Mouse (Mus musculus): Measurements from ENCODE around the gene Ldlrad3. TPM values are rescaled to one million over a fixed set of nuclear protein-coding genes. Genes with fewer than 3 reads are reported as not detected.

The Ldlrad3 gene
- polyA plus RNA-seq, 1 experiment, result 3.7 TPM

DNA sequence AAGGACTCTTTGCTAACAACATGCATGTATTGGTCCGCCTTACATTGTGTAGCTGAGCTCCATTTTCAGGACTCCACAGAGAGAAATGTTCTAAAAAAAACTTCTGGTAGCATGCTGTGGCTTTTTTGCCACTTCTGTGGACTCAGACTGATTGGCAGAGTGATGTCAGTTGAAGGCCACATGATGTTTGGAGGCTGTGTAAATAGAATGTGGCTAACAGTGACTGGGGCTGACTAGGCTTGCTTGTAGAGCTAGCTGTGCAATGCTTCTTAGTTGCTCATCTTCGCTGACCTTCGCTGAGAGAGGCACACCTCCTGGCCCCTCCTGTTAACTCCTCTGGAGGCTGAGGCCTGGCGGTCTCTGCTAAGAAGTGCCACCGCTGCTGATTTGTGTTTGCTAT, 98.4 kb downstream of the Ldlrad3 start:
- H3K4me1 ChIP-seq (ENCODE audit: control insufficient read depth, insufficient read depth, low read length), result no peaks in the 10 kb centered on the region
- no peak overlapping the region for H3K4me3 ChIP-seq (replicated peaks; ENCODE audit: control insufficient read depth, low read depth, low read length)
- TF ChIP-seq POLR2A (IDR thresholded peaks at IDR 0.05; ENCODE audit: borderline replicate concordance, control insufficient read depth, low read depth, low read length), result no peak
- no peak for TF ChIP-seq CTCF (IDR thresholded peaks at IDR 0.05; ENCODE audit: control insufficient read depth, insufficient read depth, low read length)
- 95% methylated on average over 5 of the region's 5 CpGs for WGBS
- H3K27ac ChIP-seq (ENCODE audit: control insufficient read depth, insufficient read depth, low read depth, low read length, poor library complexity), result no peak overlapping the region

- no peaks in the 10 kb centered on the region for H3K4me1 ChIP-seq (ENCODE audit: control insufficient read depth, insufficient read depth, low read length)
- no peak overlapping the region for H3K27ac ChIP-seq (ENCODE audit: control insufficient read depth, insufficient read depth, low read depth, low read length, poor library complexity)
- no peak for TF ChIP-seq POLR2A (IDR thresholded peaks at IDR 0.05; ENCODE audit: borderline replicate concordance, control insufficient read depth, low read depth, low read length)
- TF ChIP-seq CTCF (IDR thresholded peaks at IDR 0.05; ENCODE audit: control insufficient read depth, insufficient read depth, low read length), result no peak
- WGBS, result 92% methylated on average over 23 of the region's 23 CpGs
- H3K4me3 ChIP-seq (replicated peaks; ENCODE audit: control insufficient read depth, low read depth, low read length), result no peak overlapping the region
Observed at GRCm38 (mm10) chr2:102086583-102086982, 99.6 kb downstream of the Ldlrad3 start.

- Histone ChIP-seq H3K4me3 (replicated peaks; ENCODE audit: control insufficient read depth, low read depth, low read length) (no peak overlapping the region), H3K27ac (ENCODE audit: control insufficient read depth, insufficient read depth, low read depth, low read length, poor library complexity) (no peak overlapping the region), H3K4me1 (ENCODE audit: control insufficient read depth, insufficient read depth, low read length) (no peaks in the 10 kb centered on the region)
- TF ChIP-seq POLR2A (IDR thresholded peaks at IDR 0.05; ENCODE audit: borderline replicate concordance, control insufficient read depth, low read depth, low read length) (no peak), CTCF (IDR thresholded peaks at IDR 0.05; ENCODE audit: control insufficient read depth, insufficient read depth, low read length) (no peak)
Observed at GRCm38 (mm10) chr2:102082782-102083181, 103.4 kb downstream of the Ldlrad3 start.

DNA sequence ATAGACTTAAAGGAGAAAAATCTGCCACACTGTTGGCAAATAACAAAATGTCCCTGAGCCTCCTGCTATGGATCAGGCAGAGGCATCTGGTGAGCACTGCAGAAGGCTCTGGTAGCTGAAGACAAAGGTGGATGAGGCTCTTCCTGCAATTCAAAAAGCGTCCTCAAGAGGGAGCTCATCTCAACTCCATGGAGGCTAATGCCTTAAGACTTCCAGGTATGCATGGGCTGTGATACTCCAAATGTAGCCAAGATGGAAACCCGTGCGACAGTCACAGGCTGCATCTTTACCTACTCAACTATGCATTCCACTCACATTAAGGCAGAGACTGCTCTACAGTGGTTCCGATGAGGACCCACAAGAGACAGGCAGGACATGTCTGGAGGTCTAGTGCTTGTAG, 108.6 kb downstream of the Ldlrad3 start:
- no peak overlapping the region for H3K4me3 ChIP-seq (replicated peaks; ENCODE audit: control insufficient read depth, low read depth, low read length)
- 58% methylated on average over 4 of the region's 4 CpGs for WGBS
- TF ChIP-seq POLR2A (IDR thresholded peaks at IDR 0.05; ENCODE audit: borderline replicate concordance, control insufficient read depth, low read depth, low read length) (no peak), CTCF (IDR thresholded peaks at IDR 0.05; ENCODE audit: control insufficient read depth, insufficient read depth, low read length) (peak; percentile 38; the same call in 1 of the 2 replicates)
- peaks cover 1% of the 10 kb centered on the region; the same call in 1 of the 2 replicates for H3K4me1 ChIP-seq (ENCODE audit: control insufficient read depth, insufficient read depth, low read length)
- H3K27ac ChIP-seq (ENCODE audit: control insufficient read depth, insufficient read depth, low read depth, low read length, poor library complexity), result no peak overlapping the region

GRCm38 (mm10) chr2:102076237-102076636, 109.9 kb downstream of the Ldlrad3 start:
- Histone ChIP-seq H3K27ac (ENCODE audit: control insufficient read depth, insufficient read depth, low read depth, low read length, poor library complexity) (no peak overlapping the region), H3K4me3 (replicated peaks; ENCODE audit: control insufficient read depth, low read depth, low read length) (no peak overlapping the region), H3K4me1 (ENCODE audit: control insufficient read depth, insufficient read depth, low read length) (peaks cover 1% of the 10 kb centered on the region; the same call in 1 of the 2 replicates)
- no peak for TF ChIP-seq CTCF (IDR thresholded peaks at IDR 0.05; ENCODE audit: control insufficient read depth, insufficient read depth, low read length)
- TF ChIP-seq POLR2A (IDR thresholded peaks at IDR 0.05; ENCODE audit: borderline replicate concordance, control insufficient read depth, low read depth, low read length), result no peak
- 81% methylated on average over 6 of the region's 6 CpGs for WGBS

DNA sequence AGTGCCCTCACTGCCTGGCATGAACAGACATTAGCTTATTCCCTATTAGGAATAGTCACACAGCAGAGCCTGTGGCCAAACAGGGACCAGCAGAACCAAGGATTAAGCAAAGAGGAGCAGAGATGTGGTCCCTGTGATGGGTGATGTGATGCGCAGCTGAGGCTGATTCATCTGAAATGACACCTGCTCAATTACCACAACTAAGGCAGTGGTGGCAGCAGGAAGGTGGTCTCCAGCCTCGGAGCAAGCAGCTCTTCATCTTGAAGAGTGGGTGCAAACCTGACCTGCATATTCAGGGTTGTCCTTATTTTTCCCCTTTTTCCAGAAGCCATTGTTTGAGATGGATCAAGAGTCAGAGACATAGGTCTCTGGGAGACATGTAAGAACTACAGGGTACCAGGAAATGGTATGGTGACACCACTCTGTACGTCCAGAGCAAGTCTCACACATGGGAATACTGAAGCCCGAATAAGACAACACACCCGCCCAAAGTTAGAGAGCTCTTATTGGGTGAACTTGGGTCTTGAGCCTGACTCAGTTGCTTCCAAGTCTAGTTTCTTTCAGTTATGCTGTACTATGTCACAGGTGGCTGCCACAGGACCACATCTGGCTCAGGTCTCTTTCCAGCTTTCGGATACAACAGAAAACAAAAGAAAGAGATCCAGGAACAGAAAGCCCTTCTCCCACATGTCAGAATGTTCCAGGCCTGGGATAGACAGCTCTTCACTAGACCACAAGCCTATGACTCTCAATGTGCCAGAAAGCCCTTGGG, 112.7 kb downstream of the Ldlrad3 start:
- H3K4me1 ChIP-seq (ENCODE audit: control insufficient read depth, insufficient read depth, low read length), result peaks cover 1% of the 10 kb centered on the region; the same call in 1 of the 2 replicates

DNA sequence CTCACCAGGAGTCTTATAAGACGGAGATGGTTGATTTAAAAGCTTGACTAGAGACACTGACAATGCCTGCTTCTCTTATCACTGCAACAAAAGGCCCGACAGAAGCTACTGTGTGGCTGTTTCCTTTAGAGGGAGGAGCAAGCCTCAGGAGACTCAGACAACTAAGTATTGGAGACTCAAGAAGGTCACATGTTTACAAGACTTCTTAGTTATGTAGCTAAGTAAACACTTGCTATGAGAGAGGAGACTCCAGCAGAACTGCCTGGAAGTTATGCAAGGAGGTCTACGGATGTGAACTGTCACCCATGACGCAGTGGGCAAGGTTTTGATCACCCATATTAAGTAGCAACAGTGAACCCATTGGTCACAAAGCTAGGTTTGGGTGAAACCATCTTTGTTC, 113.3 kb downstream of the Ldlrad3 start:
- Histone ChIP-seq H3K27ac (ENCODE audit: control insufficient read depth, insufficient read depth, low read depth, low read length, poor library complexity) (no peak overlapping the region), H3K4me1 (ENCODE audit: control insufficient read depth, insufficient read depth, low read length) (peaks cover 1% of the 10 kb centered on the region; the same call in 1 of the 2 replicates), H3K4me3 (replicated peaks; ENCODE audit: control insufficient read depth, low read depth, low read length) (no peak overlapping the region)
- 67% methylated on average over 4 of the region's 4 CpGs for whole genome bisulfite sequencing
- TF ChIP-seq CTCF (IDR thresholded peaks at IDR 0.05; ENCODE audit: control insufficient read depth, insufficient read depth, low read length), result no peak
- TF ChIP-seq POLR2A (IDR thresholded peaks at IDR 0.05; ENCODE audit: borderline replicate concordance, control insufficient read depth, low read depth, low read length), result no peak

More for the DNA sequence above, 112.7 kb downstream of the Ldlrad3 start:
- H3K27ac ChIP-seq (ENCODE audit: control insufficient read depth, insufficient read depth, low read depth, low read length, poor library complexity), result no peak overlapping the region
- 84% methylated on average over 6 of the region's 6 CpGs for WGBS
- no peak for TF ChIP-seq POLR2A (IDR thresholded peaks at IDR 0.05; ENCODE audit: borderline replicate concordance, control insufficient read depth, low read depth, low read length)
- TF ChIP-seq CTCF (IDR thresholded peaks at IDR 0.05; ENCODE audit: control insufficient read depth, insufficient read depth, low read length), result no peak
- H3K4me3 ChIP-seq (replicated peaks; ENCODE audit: control insufficient read depth, low read depth, low read length), result no peak overlapping the region

GRCm38 (mm10) chr2:102071022-102071717, 115.0 kb downstream of the Ldlrad3 start:
- TF ChIP-seq POLR2A (IDR thresholded peaks at IDR 0.05; ENCODE audit: borderline replicate concordance, control insufficient read depth, low read depth, low read length), result no peak
- no peak for TF ChIP-seq CTCF (IDR thresholded peaks at IDR 0.05; ENCODE audit: control insufficient read depth, insufficient read depth, low read length)
- Histone ChIP-seq H3K27ac (ENCODE audit: control insufficient read depth, insufficient read depth, low read depth, low read length, poor library complexity) (no peak overlapping the region), H3K4me1 (ENCODE audit: control insufficient read depth, insufficient read depth, low read length) (peaks cover 1% of the 10 kb centered on the region; the same call in 1 of the 2 replicates), H3K4me3 (replicated peaks; ENCODE audit: control insufficient read depth, low read depth, low read length) (no peak overlapping the region)
- 81% methylated on average over 10 of the region's 10 CpGs for WGBS

Measured in bone marrow, adult 2 months (tissue).